Mouse (Mus musculus) left cerebral cortex, postnatal 14 days (tissue): ENCODE results near the gene Klf7. TPM values are rescaled to one million over a fixed set of nuclear protein-coding genes. Genes with fewer than 3 reads are reported as not detected.
A peak's percentile ranks its signal among the peaks of the same experiment; 100 is the strongest.

Experiments used
- DNase-seq, 2 experiments: peaks; one replicate each; pipeline ENCODE4 v3.0.0; 2021 to 2022; ENCODE audit warnings: low spot score in 2 of 2, mixed read lengths in 1 of 2
- intact Hi-C: fragments of 180-260 bp; cut with DNase I; formaldehyde crosslinking; loops from one replicate; pipeline ENCODE4 v1.15.1; 2025
- total RNA-seq, 2 experiments: library from RNA; stranded (reverse); gene quantifications; 2 replicates each; pipeline ENCODE4 v1.2.3; 2021

Klf7 gene
- total RNA-seq, 2 experiments from 2014 or later = 54.2 to 55.8 TPM

DNA sequence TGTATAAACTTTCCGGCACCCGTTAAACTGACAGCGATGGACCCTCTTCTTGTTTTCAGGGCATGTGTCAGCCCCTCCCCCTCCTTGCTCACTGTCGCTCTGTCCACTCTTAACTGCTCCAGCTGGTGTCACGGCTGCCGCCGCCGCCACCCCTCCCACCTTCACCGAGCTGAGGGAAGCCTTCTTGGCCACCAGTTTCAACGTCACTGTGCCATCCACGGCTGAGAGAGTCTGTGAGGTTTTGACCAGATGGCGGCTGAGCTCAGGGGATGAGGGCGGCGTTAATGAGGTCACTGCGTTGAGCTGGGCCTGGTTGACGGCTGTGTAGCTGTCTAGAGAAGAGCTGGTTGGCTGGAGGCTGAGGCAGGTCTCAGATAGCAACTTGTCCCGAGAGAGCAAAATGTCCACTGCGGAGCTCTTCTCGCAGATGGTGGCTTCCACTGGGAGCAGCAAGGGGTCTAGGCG, 43.3 kb downstream of the Klf7 start:
- no peak for DNase-seq
- intact Hi-C loops = loop anchor here (5.0 kb wide), 1 partner anchor 39 kb away; no protein-coding TSS in a partner anchor

DNA sequence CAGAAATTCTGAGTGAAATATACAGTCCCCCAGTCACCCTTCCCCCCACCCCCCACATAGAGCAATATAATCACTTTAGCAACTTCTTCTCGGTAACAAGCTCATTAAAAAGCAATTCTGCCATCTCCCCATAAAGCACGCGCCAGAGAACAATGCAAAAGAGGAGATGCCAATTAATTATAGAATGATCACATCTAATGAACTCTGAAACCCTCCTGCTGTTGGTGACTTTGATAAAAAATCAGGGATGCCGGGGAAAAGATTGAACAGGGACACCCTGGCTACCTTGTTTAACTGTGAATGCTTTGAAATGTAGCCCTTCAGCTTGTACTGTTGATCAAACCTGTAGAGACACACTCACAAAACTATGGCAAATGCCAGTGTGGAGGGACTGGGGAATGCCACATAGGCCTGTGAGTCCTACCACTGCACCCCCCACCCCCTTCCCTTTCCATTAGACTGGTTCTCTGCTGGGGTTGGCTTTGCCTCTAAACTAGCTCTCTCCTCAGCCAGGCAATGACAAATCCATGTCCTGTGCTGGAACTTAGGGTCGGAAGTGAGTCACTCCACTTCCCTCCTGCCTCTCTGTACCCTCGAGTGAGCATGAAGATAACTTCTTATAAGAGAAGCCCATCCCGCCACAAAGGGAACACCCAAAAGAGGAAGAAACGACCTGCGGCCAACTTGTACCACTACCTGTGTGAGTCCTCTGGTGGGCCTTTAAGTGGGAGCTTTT, 43.9 kb downstream of the Klf7 start:
- DNase-seq = no peak
- intact Hi-C loops = loop anchor here (5.0 kb wide), 1 partner anchor 39 kb away; no protein-coding TSS in a partner anchor

DNA sequence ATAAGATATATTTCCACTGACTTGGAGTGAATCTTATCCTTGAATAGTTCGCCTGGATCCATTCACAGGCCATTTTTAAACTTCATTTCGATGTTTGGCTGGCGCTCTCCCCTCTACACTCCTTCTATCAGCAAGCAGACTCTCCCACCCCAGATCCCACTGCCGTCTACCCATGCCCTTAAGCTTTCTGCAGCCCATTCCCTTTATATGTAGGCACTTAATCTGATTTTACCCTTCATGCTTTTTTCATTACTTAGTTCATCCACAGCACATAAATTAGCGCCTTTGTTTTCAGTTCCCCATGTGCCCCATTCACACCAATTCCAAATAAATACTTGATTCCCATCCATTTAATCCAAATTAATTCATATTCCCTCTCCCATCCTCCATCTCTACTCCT, 48.0 kb downstream of the Klf7 start:
- intact Hi-C loops = no loop called here
- no peak for DNase-seq

DNA sequence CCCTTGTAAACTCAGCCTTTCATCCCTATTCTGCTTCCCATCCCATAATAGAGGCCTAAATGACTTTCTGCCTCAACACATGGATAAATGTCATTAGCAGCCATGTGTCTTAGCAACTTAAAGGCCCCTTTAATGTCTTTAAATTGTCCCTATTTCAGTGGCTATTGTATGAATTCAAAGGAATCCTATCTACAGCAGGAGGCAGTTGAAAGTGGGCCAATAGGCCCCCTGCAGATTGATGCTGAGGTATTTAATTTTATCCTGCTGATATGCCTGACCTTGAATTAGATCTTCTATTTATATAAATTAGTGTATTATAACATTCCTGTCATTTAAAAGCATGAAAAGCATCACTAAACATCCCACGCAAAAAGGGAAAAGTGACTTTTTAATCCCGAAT, 51.1 kb downstream of the Klf7 start:
- intact Hi-C loops = no loop called here
- no peak for DNase-seq

DNA sequence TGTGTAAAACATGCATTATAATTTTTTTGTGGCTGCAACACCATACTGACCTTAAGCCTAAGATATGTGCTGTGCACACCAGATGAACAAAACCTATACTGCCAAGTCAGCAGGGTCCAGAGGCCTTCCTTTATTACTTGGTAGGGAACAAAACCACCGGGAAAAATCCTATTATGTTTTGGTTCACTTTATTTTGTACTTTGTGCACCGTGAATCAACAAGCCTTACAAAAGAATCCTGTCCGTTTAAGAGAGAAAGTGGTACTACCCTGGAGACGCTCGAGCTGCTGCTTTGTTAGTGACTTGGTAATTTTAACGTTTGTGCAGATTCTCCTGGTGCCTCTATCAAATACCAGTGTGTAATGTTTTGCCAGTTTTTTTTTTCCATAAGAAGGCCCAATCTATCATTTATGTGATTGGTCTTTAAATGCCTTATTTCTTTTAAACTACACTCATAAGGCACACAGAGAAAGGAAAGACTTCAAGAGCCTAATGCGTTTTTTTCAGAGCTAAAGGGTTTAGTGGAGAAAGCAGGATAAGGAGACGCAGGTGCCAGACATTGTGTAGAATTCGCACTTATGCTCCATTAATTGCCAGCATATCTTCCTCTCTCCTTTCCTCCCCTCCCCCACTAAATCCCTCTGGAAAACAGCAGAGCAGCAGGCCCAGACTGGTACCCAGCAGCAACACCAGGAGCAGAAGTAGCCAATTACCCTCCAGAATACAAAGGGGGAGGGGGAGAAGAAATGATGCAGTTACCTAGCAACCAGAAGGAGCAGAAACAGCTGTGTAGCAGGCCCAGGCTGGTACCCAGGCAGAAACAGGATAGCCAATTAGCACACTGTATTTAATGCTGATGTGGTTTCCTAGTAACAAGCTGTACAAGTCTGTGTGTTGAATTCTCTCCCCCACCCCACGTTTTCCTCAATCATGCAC, 55.5 kb downstream of the Klf7 start:
- intact Hi-C loops = no loop called here
- peak; percentile 50 to 92 for DNase-seq

DNA sequence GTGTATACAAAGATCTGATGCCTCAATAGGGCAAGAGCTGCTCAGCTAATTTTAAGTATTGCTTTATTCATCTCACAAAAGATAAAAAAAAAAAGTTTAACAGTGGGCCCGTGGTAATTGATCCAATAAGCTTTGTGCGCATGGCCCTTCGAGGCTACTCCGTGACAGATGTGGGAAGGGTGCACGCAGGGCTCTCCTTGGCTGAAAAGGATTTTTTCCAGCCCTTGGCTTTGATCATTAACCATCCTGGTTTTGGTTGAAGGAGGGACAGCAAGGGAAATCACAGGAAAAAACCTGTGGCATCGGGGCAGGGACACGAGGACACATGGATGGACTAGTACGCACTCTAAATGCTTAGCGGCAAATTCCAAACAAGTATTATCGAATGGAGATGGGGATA, 60.6 kb downstream of the Klf7 start:
- no peak for DNase-seq
- intact Hi-C loops = no loop called here

DNA sequence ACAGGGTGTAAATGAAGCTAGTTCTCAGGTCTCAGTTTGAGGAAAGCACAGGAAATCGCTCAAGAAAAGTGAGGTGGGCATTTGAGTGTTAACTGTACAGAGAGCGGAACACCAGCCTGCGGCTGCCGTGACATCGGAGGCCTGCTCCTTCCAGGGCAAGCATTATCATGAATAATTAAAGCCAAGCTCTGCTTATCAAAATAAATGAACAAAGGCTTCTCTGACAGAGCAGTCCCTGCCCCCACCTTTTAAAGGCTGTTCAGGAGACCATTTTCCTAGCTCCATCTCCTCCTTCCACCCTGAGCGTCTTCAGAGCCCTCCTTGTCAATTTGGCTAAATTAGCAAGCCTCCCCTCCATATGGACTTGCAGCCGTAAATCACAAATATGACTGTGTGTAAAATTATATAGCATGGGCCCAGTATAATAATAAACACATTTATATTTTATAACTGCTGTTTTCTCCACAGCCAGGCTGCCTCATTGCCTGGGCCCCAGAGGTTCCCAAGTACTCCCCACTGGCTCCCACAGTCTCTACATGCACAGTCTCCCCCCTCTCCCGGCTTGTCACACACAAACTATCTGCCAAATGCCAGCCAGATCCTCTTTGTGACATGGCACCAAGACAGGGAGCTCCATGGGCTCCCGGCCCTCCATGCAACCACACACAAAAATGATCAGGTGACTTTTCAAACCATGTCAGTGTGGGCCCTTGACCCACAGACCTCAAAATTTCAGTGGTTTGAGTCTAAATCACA, 61.2 kb downstream of the Klf7 start:
- DNase-seq = no peak
- intact Hi-C loops = no loop called here

DNA sequence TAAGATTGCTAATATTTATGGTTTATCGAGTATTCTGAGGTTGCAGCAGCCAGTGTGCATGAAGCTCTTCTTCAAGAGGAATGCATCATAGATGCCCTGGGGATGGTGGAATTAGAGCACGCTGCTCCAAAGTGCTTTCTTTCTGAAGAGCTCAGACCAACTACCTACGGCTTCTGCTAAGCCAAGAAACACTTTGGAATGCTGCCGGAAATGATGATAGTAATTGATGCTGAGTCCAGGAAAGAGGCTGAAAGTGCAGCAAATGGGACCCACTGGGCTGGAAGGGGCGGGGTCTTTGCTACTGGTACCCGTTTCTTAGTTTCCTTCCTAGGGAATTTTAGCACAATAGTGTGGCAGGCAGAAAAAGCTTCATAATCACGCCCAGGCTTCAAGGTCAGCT, 62.0 kb downstream of the Klf7 start:
- intact Hi-C loops = no loop called here

DNA sequence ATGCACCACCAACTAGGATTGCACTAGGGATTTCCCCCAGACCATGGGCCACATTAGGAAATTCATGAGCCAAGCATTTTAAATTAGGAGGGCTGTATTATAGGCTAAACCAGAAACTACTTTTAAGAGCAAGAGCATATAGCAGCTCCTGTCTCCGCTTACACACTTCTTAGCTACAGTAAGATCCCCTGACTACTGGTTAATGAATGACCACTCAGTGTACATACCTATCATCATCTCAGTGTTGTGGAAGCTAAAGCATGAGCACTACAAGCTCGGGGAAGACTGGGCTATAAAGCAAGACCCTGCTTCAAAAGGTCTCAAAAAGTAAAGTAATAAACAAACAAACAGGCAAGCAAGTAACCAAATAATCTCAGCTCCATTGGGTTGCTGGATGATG, 65.5 kb downstream of the Klf7 start:
- intact Hi-C loops = no loop called here
- DNase-seq = no peak

More for the DNA sequence above, 62.0 kb downstream of the Klf7 start:
- DNase-seq = no peak

DNA sequence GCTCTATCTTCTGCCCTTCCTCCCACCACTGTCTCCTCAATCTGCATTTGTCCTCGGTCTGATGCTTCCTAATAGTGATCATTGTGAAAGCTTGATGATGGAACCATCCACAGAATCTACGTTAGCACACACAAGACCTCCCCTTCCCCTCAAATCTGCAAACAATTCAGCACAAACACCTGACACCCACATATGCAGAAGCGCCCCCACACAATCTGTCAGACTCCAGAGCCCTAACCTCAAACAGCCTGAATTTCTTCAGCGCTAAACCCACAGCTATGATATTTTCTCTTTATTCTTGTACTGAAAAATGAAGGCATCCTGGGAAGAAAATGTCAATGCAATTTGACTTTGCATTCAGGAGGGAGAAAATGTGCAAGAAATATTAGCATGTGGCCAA, 66.1 kb downstream of the Klf7 start:
- intact Hi-C loops = no loop called here
- peak; percentile 54 to 58 for DNase-seq

DNA sequence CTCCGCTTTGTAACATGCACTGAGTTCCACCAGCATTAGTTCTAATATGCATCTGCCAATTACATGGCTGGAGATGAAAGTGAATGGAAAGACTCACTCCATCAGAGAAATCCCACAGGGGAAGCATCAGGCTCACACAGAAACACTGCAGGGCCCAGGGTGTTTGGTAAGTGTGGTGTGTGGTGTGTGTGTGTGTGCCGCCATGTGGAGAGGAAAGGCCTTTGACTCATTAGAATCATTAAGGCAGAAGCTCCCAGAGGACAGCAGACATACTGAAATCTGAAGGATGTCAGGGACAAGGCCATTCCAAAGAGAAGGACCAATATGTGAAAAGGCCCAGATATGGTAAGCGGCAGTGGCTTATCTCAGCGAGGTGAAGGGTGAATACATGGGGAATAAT, 66.9 kb downstream of the Klf7 start:
- DNase-seq = no peak
- intact Hi-C loops = no loop called here

DNA sequence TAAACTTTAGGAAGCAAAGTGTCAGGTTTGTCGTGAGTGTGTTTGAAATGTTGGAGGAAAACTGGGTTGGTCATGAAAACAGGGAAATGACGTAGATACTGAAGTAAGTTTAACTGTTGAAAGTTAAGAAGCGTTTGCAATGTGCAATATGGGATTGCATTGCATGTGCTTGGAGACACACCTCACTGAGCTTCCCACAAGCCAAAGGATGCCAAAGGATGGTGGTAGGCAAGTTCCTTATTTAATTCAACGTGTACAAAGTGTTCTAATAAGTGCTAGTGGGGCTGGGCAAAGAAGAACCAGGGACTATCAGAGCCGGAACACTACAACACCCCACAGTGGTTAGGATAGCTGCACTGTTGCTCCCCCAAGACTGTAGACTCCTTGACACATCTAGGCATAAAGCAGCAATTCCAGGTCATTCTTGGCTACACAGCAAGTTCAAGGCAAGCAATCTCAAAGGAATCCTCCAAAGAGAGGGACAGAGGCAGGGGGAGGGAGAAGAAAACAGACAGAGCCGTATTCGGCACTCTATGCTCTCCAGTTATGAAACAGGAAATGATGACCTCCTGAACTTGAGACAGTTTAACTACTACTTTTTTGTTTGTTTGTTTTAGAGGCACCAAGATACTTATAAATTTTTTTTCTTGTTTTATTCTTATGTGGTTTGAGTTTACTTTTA, 69.9 kb downstream of the Klf7 start:
- intact Hi-C loops = loop anchor here (5.0 kb wide), 1 partner anchor 65 kb away; no protein-coding TSS in a partner anchor

DNA sequence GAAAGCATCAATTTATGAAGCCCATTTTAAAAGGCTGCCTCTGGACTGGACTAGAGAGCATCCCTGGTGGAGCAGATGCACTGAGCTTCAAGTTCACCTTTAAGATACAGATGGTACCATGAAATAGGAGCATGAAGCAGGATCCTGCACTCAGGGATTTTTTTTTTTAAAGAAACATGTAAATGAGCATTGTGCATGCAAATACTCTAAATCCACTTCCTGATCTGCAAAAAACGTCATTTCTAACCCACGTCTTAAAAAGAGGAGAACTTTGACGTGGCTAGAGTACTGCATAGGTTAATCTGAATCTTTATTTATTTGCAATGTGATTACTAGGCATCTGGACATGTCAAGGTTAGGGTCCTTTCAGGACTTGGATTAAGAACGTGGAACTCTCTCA, 73.5 kb downstream of the Klf7 start:
- no peak for DNase-seq
- intact Hi-C loops = no loop called here

More for the DNA sequence above, 69.9 kb downstream of the Klf7 start:
- DNase-seq = no peak

DNA sequence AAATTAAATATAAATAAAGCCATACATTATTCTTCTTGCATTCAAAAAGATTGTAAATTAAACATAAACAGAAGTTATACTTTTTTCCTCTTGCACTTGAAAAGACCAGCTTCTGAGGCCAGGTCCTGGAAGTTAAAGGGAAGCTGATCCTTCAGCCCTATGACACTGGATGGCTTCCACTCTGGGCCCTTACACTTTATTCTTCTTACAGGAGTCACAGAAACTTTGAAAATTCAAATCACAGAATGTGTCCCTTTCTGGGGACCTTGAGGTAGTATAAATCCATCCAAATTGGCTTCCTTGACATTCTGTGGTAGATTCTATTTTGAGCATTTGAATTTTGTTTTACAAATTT, 75.3 kb downstream of the Klf7 start:
- intact Hi-C loops = no loop called here
- no peak for DNase-seq

DNA sequence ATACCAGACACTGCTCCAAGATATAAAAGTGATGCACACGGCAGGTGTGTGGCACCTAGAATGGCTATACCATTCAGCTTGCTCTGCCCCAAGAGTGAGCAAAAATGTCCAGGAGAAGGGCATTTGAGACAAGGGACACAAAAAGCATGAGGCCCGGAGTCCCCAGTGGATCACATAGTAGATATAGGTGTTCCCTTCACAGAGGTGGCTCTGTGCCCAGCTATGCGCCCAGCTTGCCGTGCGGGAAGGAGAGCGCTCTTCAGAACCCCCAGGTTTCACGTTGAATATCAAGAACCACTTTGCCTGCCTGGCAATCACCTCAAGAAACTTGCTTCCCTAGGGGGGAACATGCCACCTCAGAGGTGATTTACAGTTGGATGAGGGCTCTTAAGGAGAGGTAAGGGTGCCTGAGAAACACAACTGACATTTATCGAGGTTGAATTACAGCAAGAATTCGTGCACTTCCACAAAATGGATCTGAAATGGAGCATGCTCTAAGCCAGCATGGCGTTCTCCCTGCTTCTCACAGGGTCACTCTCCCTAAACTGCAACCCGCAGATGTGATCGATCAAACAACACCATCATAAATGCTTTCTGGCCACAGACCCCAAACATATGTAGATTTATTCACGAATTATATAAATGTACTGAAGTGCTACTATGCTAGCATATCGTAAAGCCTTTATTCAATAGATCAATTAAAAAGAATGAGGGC, 75.8 kb downstream of the Klf7 start:
- intact Hi-C loops = no loop called here
- no peak for DNase-seq

DNA sequence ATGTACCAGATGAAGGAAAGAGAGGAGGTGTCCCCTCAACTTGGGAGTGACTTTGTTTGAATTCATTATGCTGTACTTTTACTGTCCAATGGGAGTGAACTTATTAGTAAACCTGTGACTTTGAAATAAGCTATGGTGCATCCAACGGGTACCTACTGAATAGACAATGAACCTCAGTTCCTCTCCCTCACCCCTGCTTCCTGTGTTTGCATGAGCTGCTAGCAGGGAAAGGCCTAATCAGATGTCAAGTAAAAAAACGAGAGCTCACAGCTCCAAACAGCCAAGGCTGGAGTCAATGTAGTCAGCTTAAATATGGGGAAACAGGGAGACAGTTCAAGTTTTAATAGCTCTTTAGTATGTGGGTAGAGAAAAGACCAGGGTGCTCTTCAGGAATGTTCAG, 77.5 kb downstream of the Klf7 start:
- no peak for DNase-seq
- intact Hi-C loops = no loop called here

DNA sequence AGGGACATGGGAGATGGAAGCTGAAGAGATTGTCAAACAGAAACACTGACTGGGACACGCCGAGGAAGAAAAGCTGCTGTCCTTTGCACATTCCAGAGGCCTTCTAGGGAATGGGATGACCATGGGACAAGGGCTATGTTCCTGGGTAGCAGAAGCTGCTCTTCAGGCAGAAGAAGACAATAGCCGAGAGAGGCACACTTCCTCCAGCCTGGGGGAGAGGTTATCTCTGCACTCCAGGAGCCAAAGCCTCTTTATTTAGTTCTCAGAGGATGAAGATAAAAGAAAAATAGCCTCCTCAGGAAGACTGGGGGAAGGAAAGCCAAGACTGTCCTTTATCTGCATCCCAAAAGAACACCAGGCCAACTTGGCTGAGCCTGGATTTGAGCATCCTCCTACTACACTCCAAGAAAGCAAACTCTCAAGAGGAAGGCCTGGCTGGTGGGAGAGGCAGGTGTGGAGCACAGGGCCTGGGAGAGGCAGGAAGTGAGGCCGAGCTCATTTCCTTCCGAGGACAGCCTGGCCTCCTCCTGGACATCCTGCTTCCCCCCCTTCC, 81.2 kb downstream of the Klf7 start:
- DNase-seq = no peak
- intact Hi-C loops = no loop called here

DNA sequence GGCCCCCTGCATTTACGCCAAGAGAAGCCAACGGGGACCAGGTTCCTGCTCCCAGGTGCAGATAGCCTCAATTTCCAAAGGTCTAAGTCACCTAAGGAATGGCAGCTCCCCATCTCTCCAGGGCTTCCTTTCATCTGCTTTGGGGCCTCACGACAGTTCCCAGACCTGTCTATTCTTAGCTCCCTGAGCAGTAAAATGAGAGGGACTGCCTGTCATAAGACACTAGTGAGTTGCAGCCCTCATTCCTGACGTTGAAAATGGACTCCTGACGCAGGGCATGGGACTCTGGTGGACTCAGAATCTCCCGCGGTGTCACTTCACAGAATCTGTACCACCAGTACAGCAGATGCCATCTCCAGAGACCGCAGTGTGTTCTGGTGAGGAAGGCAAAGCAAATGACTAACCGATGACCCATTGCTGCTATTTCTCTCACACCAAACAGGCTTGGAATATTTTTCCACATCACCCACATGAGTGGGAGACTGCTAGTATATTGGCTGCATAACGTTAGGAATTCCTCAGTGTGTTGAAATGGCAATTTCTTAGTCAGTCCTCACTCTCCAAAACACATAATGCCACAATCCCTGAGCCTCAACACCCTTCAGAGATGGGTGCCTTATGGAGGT, 81.9 kb downstream of the Klf7 start:
- intact Hi-C loops = no loop called here
- DNase-seq = no peak
